Mouse (Mus musculus): ENCODE results near the gene Chd1.

DNA sequence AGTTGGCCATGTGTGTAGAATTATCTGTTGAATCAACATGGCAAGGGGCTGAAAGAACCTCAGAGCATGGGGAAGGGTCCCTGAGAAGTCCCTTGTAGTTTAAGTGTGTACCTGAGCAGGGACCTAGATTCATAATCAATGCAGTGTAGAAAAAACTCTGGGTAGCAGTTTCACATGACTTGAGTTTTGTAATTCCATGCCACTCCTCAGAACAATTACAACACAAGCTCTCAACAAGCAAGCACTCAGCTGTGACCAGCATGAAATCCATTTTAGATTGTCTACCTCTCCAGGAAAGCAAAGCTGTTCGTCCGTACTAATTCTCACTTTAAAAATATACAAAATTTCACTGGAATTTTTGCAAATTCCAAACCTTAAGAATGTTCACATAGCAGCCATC, 105.2 kb downstream of the Chd1 start:
- no peak for TF ChIP-seq GATA1 (IDR thresholded peaks at IDR 0.05; ENCODE audit: borderline replicate concordance, low read length)
- TF ChIP-seq FLI1 (IDR thresholded peaks at IDR 0.05; ENCODE audit: low read length): no peak

Measured in megakaryocyte, embryonic 14.5 days (primary cell).